Mouse (Mus musculus): ENCODE results near the gene Madd. TPM values are rescaled to one million over a fixed set of nuclear protein-coding genes. Genes with fewer than 3 reads are reported as not detected.
"Not testable (repeated sequence)": the region's sequence is repeated elsewhere in the genome, so short reads cannot be mapped to it uniquely, and the experiment has no call there.

The Madd gene
- polyA plus RNA-seq, 1 experiment = 12.2 TPM

DNA sequence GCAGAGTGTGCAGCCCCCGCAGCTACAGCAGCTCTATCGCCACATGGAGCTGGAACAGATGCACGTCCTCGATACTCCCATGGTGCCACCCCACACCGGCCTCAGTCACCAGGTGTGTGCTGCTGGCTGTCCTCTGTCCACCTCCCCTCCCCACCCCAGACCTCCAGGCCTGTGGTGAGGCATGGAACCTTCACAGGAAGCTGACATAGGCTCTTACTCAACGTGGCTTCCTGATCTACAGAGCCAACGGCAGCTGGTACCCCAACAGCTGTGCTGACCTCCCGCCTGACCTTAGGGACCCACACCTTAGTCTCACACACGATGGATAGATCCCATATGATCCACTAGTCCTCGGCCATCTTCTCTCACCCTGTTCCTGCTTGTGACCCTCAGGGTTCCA is 70.3 kb downstream of the Madd start:
- no peak for TF ChIP-seq POLR2A (IDR thresholded peaks at IDR 0.05; ENCODE audit: low read depth, low read length)
- no peak for TF ChIP-seq CTCF (IDR thresholded peaks at IDR 0.05; ENCODE audit: extremely low read depth, insufficient read length, insufficient replicate concordance, low read depth, low read length)
- H3K27me3 ChIP-seq (ENCODE audit: control insufficient read depth, insufficient read depth, low read length) = no peaks in the 10 kb centered on the region

DNA sequence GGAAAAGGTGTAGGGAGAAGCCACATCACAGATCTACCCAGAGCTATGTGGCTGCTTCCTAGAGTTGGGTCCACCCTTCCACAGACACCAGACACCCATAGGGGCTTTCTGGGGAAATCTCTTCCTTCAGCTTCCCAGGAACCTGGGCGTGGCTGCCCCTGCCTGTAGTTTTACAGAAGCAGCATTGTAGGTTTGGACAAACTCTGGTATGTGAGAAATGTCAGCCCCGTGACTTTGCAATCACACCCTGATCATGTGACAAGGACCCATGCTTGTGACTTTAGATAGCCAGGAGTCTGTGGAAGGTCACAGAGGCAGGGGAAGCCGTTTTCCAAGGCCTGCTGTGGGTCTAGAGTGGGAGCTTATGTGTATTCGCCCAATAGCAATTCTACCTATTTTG is 71.1 kb downstream of the Madd start:
- no peaks in the 10 kb centered on the region for H3K27me3 ChIP-seq (ENCODE audit: control insufficient read depth, insufficient read depth, low read length)
- no peaks in the 10 kb centered on the region for H3K4me1 ChIP-seq (ENCODE audit: control insufficient read depth, insufficient read depth, insufficient read length, low read length)
- no peaks in the 10 kb centered on the region for H3K36me3 ChIP-seq (ENCODE audit: control insufficient read depth, insufficient read depth, low read length)
- H3K4me3 ChIP-seq (ENCODE audit: low read depth, low read length) = no peak overlapping the region
- H3K27ac ChIP-seq (ENCODE audit: insufficient read depth, low read depth, low read length) = no peak overlapping the region
- 38% methylated on average over 4 of the region's 4 CpGs for WGBS
- no peak for TF ChIP-seq POLR2A (IDR thresholded peaks at IDR 0.05; ENCODE audit: low read depth, low read length)
- no peak for TF ChIP-seq CTCF (IDR thresholded peaks at IDR 0.05; ENCODE audit: extremely low read depth, insufficient read length, insufficient replicate concordance, low read depth, low read length)

More for the DNA sequence above, 70.3 kb downstream of the Madd start:
- Histone ChIP-seq H3K4me1 (ENCODE audit: control insufficient read depth, insufficient read depth, insufficient read length, low read length) (no peaks in the 10 kb centered on the region), H3K36me3 (ENCODE audit: control insufficient read depth, insufficient read depth, low read length) (no peaks in the 10 kb centered on the region), H3K27ac (ENCODE audit: insufficient read depth, low read depth, low read length) (no peak overlapping the region), H3K4me3 (ENCODE audit: low read depth, low read length) (no peak overlapping the region)
- 75% methylated on average over 10 of the region's 10 CpGs for WGBS

- not testable (repeated sequence) for H3K4me1 ChIP-seq (ENCODE audit: control insufficient read depth, insufficient read depth, insufficient read length, low read length); H3K27me3 ChIP-seq (ENCODE audit: control insufficient read depth, insufficient read depth, low read length); H3K4me3 ChIP-seq (ENCODE audit: low read depth, low read length); H3K36me3 ChIP-seq (ENCODE audit: control insufficient read depth, insufficient read depth, low read length); H3K27ac ChIP-seq (ENCODE audit: insufficient read depth, low read depth, low read length)
- 86% methylated on average over 3 of the region's 3 CpGs for WGBS
Measured at GRCm38 (mm10) chr2:91111832-91112231, 71.8 kb downstream of the Madd start.

- 82% methylated on average over 6 of the region's 6 CpGs for WGBS
- Histone ChIP-seq H3K27me3 (ENCODE audit: control insufficient read depth, insufficient read depth, low read length) (no peaks in the 10 kb centered on the region), H3K36me3 (ENCODE audit: control insufficient read depth, insufficient read depth, low read length) (no peaks in the 10 kb centered on the region), H3K27ac (ENCODE audit: insufficient read depth, low read depth, low read length) (no peak overlapping the region), H3K4me1 (ENCODE audit: control insufficient read depth, insufficient read depth, insufficient read length, low read length) (no peaks in the 10 kb centered on the region), H3K4me3 (ENCODE audit: low read depth, low read length) (no peak overlapping the region)
- no peak for TF ChIP-seq POLR2A (IDR thresholded peaks at IDR 0.05; ENCODE audit: low read depth, low read length)
- TF ChIP-seq CTCF (IDR thresholded peaks at IDR 0.05; ENCODE audit: extremely low read depth, insufficient read length, insufficient replicate concordance, low read depth, low read length) = no peak
Measured at GRCm38 (mm10) chr2:91110429-91110828, 73.2 kb downstream of the Madd start.

GRCm38 (mm10) chr2:91109807-91110385 is 73.7 kb downstream of the Madd start:
- 74% methylated on average over 5 of the region's 5 CpGs for WGBS
- Histone ChIP-seq H3K27me3 (ENCODE audit: control insufficient read depth, insufficient read depth, low read length) (no peaks in the 10 kb centered on the region), H3K36me3 (ENCODE audit: control insufficient read depth, insufficient read depth, low read length) (no peaks in the 10 kb centered on the region), H3K4me3 (ENCODE audit: low read depth, low read length) (no peak overlapping the region), H3K4me1 (ENCODE audit: control insufficient read depth, insufficient read depth, insufficient read length, low read length) (no peaks in the 10 kb centered on the region), H3K27ac (ENCODE audit: insufficient read depth, low read depth, low read length) (no peak overlapping the region)
- TF ChIP-seq POLR2A (IDR thresholded peaks at IDR 0.05; ENCODE audit: low read depth, low read length) = no peak
- TF ChIP-seq CTCF (IDR thresholded peaks at IDR 0.05; ENCODE audit: extremely low read depth, insufficient read length, insufficient replicate concordance, low read depth, low read length) = no peak

GRCm38 (mm10) chr2:91109241-91109640 is 74.4 kb downstream of the Madd start:
- no peak overlapping the region for H3K27ac ChIP-seq (ENCODE audit: insufficient read depth, low read depth, low read length)
- WGBS = 71% methylated on average over 5 of the region's 5 CpGs

DNA sequence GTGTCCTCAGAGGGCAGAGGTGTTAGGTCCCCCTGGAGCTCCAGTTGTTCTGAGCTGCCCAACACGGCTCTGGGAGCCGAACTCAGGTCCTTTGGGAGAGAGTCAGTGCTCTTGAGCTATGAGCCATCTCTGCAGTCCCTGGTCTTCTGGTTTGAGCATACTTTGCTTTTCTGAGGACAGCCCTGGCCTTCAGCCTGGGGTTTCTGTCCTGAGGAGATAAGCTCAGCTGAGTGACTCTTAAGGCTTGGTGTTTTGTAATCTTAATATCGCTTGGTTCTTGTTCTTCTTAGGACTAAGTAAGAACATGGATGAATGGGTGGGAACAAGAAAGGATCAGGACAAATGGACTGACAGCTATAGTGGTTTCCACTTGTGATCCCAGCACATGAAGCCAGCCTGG is 75.5 kb downstream of the Madd start:
- WGBS = 81% methylated on average over 3 of the region's 3 CpGs
- H3K4me1 ChIP-seq (ENCODE audit: control insufficient read depth, insufficient read depth, insufficient read length, low read length) = no peaks in the 10 kb centered on the region
- TF ChIP-seq POLR2A (IDR thresholded peaks at IDR 0.05; ENCODE audit: low read depth, low read length) = no peak
- no peak for TF ChIP-seq CTCF (IDR thresholded peaks at IDR 0.05; ENCODE audit: extremely low read depth, insufficient read length, insufficient replicate concordance, low read depth, low read length)
- no peak overlapping the region for H3K27ac ChIP-seq (ENCODE audit: insufficient read depth, low read depth, low read length)
- no peaks in the 10 kb centered on the region for H3K27me3 ChIP-seq (ENCODE audit: control insufficient read depth, insufficient read depth, low read length)
- no peak overlapping the region for H3K4me3 ChIP-seq (ENCODE audit: low read depth, low read length)
- H3K36me3 ChIP-seq (ENCODE audit: control insufficient read depth, insufficient read depth, low read length) = no peaks in the 10 kb centered on the region

More at GRCm38 (mm10) chr2:91109241-91109640, 74.4 kb downstream of the Madd start:
- Histone ChIP-seq H3K4me1 (ENCODE audit: control insufficient read depth, insufficient read depth, insufficient read length, low read length) (no peaks in the 10 kb centered on the region), H3K4me3 (ENCODE audit: low read depth, low read length) (no peak overlapping the region), H3K36me3 (ENCODE audit: control insufficient read depth, insufficient read depth, low read length) (no peaks in the 10 kb centered on the region), H3K27me3 (ENCODE audit: control insufficient read depth, insufficient read depth, low read length) (no peaks in the 10 kb centered on the region)
- TF ChIP-seq POLR2A (IDR thresholded peaks at IDR 0.05; ENCODE audit: low read depth, low read length) (no peak), CTCF (IDR thresholded peaks at IDR 0.05; ENCODE audit: extremely low read depth, insufficient read length, insufficient replicate concordance, low read depth, low read length) (no peak)

Measured in small intestine, adult 2 months (tissue).